Comparison of ENCODE assay signal across 17 mouse cellular contexts in the genomic region with DNA sequence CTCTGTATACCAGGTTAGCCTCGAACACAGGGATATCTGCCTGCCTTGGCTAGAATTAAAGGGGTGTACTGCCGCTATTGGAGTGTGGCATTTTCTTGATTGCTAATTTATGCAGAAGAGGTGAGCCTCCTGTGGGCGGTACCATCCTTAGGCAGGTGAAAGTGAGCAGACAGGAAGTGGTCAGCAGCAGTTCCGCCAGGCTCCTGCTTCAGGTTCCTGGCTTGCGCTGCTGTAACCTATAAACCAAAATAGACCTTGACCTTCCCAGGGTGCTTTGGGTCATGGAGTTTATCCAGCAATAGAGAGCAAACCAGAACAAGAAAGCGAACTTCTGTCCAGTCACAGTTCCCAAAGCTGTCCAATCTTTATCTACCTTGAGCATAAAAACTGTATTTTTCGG. TPM values are rescaled to one million over a fixed set of nuclear protein-coding genes. Genes with fewer than 3 reads are reported as not detected.
DNase-seq lines count a peak whose midpoint lies in the region; ATAC-seq lines count a peak whose summit lies in the region.
"Had no signal": no experiment of that assay in that cellular context is flagged by ENCODE, and none has a peak within 500 bp of the region (broad histone marks: within the 10 kb centered on the region; RNA-seq: fewer than 3 reads in every experiment).

No protein-coding gene starts in this region.

- ATAC-seq in limb, embryonic 15.5 days (ENCODE audit: insufficient number of reproducible peaks, low FRiP score, low TSS enrichment, low read depth): no peak
- peak; percentile 33 for ATAC-seq in CD4-positive, CD25-positive, alpha-beta regulatory T cell, adult 4 months
- ATAC-seq in liver, embryonic 11.5 days (replicated peaks; ENCODE audit: low FRiP score): no peak

- no peaks in the 10 kb centered on the region for H3K27me3 ChIP-seq in limb, embryonic 15.5 days
- peaks cover 4% of the 10 kb centered on the region; the same call in 1 of the 2 replicates for H3K27me3 ChIP-seq in limb, embryonic 10.5 days (ENCODE audit: low read depth, poor library complexity, severe bottlenecking)
- no peaks in the 10 kb centered on the region for H3K27me3 ChIP-seq in liver, embryonic 11.5 days (replicated peaks; ENCODE audit: control insufficient read depth, insufficient read depth, low read length)
- H3K27me3 ChIP-seq: CH12.LX; heart, embryonic 15.5 days; lung, embryonic 15.5 days; neural tube, embryonic 12.5 days; Patski had no signal

- H3K4me3 ChIP-seq in limb, embryonic 15.5 days: no peak overlapping the region
- H3K4me3 ChIP-seq in limb, embryonic 10.5 days: no peak overlapping the region
- H3K4me3 ChIP-seq in liver, embryonic 11.5 days (ENCODE audit: low read depth, low read length): no peak overlapping the region
- H3K4me3 ChIP-seq: hindbrain, embryonic 12.5 days had no signal

- H3K27ac ChIP-seq in limb, embryonic 15.5 days: no peak overlapping the region
- H3K27ac ChIP-seq in limb, embryonic 10.5 days: no peak overlapping the region
- no peak overlapping the region for H3K27ac ChIP-seq in liver, embryonic 11.5 days (ENCODE audit: low read depth, low read length)
- H3K27ac ChIP-seq: embryonic facial prominence, embryonic 13.5 days; hindbrain, embryonic 12.5 days; lung, embryonic 15.5 days; neural tube, embryonic 12.5 days had no signal

- no peak overlapping the region for H3K9ac ChIP-seq in limb, embryonic 15.5 days
- H3K9ac ChIP-seq in liver, embryonic 11.5 days (ENCODE audit: low read depth, low read length): no peak overlapping the region
- H3K9ac ChIP-seq: hindbrain, embryonic 12.5 days; neural tube, embryonic 12.5 days had no signal

- DNase-seq in limb, embryonic 10.5 days (ENCODE audit: low spot score): no peak
- DNase-seq in liver, embryonic 11.5 days (ENCODE audit: low spot score): no peak
- peak; percentile 12 for DNase-seq in thymus, postnatal 25 days
- no peak for DNase-seq in ovary, adult 18-20 months (ENCODE audit: low spot score)
- DNase-seq in adrenal gland, adult 8-10 months: no peak
- DNase-seq: cerebellum, adult 11 months; kidney, adult 18-20 months; kidney, postnatal 25 days had no signal

- 94% methylated on average over 7 of the region's 7 CpGs for WGBS in limb, embryonic 15.5 days
- 90% methylated on average over 7 of the region's 7 CpGs for WGBS in limb, embryonic 10.5 days
- whole genome bisulfite sequencing in liver, embryonic 11.5 days: 86% methylated on average over 7 of the region's 7 CpGs

- H3K9me3 ChIP-seq in limb, embryonic 15.5 days: no peaks in the 10 kb centered on the region
- no peaks in the 10 kb centered on the region for H3K9me3 ChIP-seq in limb, embryonic 10.5 days (replicated peaks)
- H3K9me3 ChIP-seq in liver, embryonic 11.5 days (ENCODE audit: control insufficient read depth, low read length): no peaks in the 10 kb centered on the region
- H3K9me3 ChIP-seq: embryonic facial prominence, embryonic 13.5 days; heart, embryonic 15.5 days; hindbrain, embryonic 12.5 days; lung, embryonic 15.5 days; neural tube, embryonic 12.5 days had no signal

- H3K4me2 ChIP-seq in limb, embryonic 15.5 days: 0 out of 2 replicates have a peak overlapping the region, but pooled peaks have one; percentile 80
- peak overlapping the region; percentile 79; the same call in 1 of the 2 replicates for H3K4me2 ChIP-seq in liver, embryonic 11.5 days

- no peaks in the 10 kb centered on the region for H3K36me3 ChIP-seq in limb, embryonic 15.5 days
- peaks cover under 1% of the 10 kb centered on the region; the same call in 1 of the 2 replicates for H3K36me3 ChIP-seq in limb, embryonic 10.5 days
- no peaks in the 10 kb centered on the region for H3K36me3 ChIP-seq in liver, embryonic 11.5 days (ENCODE audit: control insufficient read depth, insufficient read depth, low read length)
- H3K36me3 ChIP-seq: embryonic facial prominence, embryonic 13.5 days; heart, embryonic 15.5 days; hindbrain, embryonic 12.5 days; neural tube, embryonic 12.5 days had no signal

- H3K4me1 ChIP-seq in limb, embryonic 15.5 days: peaks cover 12% of the 10 kb centered on the region; the same call in 1 of the 2 replicates
- peaks cover 21% of the 10 kb centered on the region for H3K4me1 ChIP-seq in limb, embryonic 10.5 days
- H3K4me1 ChIP-seq in liver, embryonic 11.5 days (replicated peaks; ENCODE audit: control insufficient read depth, insufficient read depth, low read length): peaks cover 19% of the 10 kb centered on the region

RNA-seq across cellular contexts. Expression of gene Rbm43, which starts 1.0 kb away (rescaled TPM):
- 16.4 and 17.6 TPM in 2 replicates for polyA plus RNA-seq in limb, embryonic 15.5 days (2015; fragmentation: Nextera tagmentation; extraction: Ambion mirVana)
- 8.9 and 9.0 TPM in 2 replicates for polyA plus RNA-seq in limb, embryonic 10.5 days (2016; fragmentation: Nextera tagmentation; extraction: Ambion mirVana)
- polyA plus RNA-seq in CD4-positive, CD25-positive, alpha-beta regulatory T cell, adult 4 months (2017; shearing (Covaris generic)): 10 to 100 TPM; 35.3 to 35.7 TPM
- polyA plus RNA-seq in liver, embryonic 11.5 days (2014; fragmentation: Nextera tagmentation; extraction: Ambion mirVana): 29.2 and 35.1 TPM in 2 replicates
- total RNA-seq in adrenal gland, adult 8-10 months (2022): 10 to 100 TPM; 14.1 to 24.5 (median 19.6) TPM

RNA-seq across cellular contexts. Expression of gene Nmi, which starts 37.4 kb away (rescaled TPM):
- 12.1 and 13.8 TPM in 2 replicates for polyA plus RNA-seq in limb, embryonic 15.5 days (2015; fragmentation: Nextera tagmentation; extraction: Ambion mirVana)
- 5.8 and 6.3 TPM in 2 replicates for polyA plus RNA-seq in limb, embryonic 10.5 days (2016; fragmentation: Nextera tagmentation; extraction: Ambion mirVana)
- polyA plus RNA-seq in CD4-positive, CD25-positive, alpha-beta regulatory T cell, adult 4 months (2017; shearing (Covaris generic)): 100 to 1,000 TPM; 158 to 170 TPM
- polyA plus RNA-seq in liver, embryonic 11.5 days (2014; fragmentation: Nextera tagmentation; extraction: Ambion mirVana): 11.8 and 12.5 TPM in 2 replicates
- 10 to 100 TPM in 3 of 4 experiments, 1 to 10 TPM in 1; 8.3 to 14.7 (median 12.9) TPM for total RNA-seq in adrenal gland, adult 8-10 months (2022)

Comparison
In these comparisons a context has a peak if more than half of its experiments do, and no peak if none do; other contexts are left out.
1. RNA of gene Nmi, which starts 37.4 kb away (polyA plus RNA-seq): 158 to 170 TPM in CD4-positive, CD25-positive, alpha-beta regulatory T cell, adult 4 months; 12.1 to 13.8 TPM in limb, embryonic 15.5 days, 11.8 to 12.5 TPM in liver, embryonic 11.5 days and 5.8 to 6.3 TPM in limb, embryonic 10.5 days; every median in the first group is over 10 times any median in the second.